Mouse (Mus musculus) stomach, postnatal 0 days (tissue): ENCODE data around the gene Mapk12.

Source experiments
- CTCF ChIP-seq: IDR thresholded peaks from 2 replicates; pipeline ENCODE4 v1.5.1; 2016; ENCODE audit warnings: antibody characterized with exemption, low read depth, mild to moderate bottlenecking, moderate library complexity
- EP300 ChIP-seq: optimal IDR thresholded peaks from 2 replicates; pipeline ENCODE3; 2016; ENCODE audit warnings: antibody characterized with exemption

GRCm38 (mm10) chr15:89144965-89145364, 4.5 kb upstream of the Mapk12 start:
- TF ChIP-seq CTCF (no peak), EP300 (no peak)
